Mouse (Mus musculus): Measurements from ENCODE around the gene Rpa1.

The Rpa1 gene

GRCm38 (mm10) chr11:75261016-75261415, 87.1 kb downstream of the Rpa1 start:
- DNase-seq: no peak

- DNase-seq: peak; percentile 35
These were observed 88.0 kb downstream of the Rpa1 start for GRCm38 (mm10) chr11:75259996-75260561.

GRCm38 (mm10) chr11:75259416-75259815, 88.7 kb downstream of the Rpa1 start:
- no peak for DNase-seq

GRCm38 (mm10) chr11:75257056-75257648, 91.0 kb downstream of the Rpa1 start:
- no peak for DNase-seq

- peak; percentile 54 for DNase-seq
These were observed 92.8 kb downstream of the Rpa1 start for GRCm38 (mm10) chr11:75255330-75255729.

GRCm38 (mm10) chr11:75254252-75254912, 93.7 kb downstream of the Rpa1 start:
- peak; percentile 85 for DNase-seq

GRCm38 (mm10) chr11:75251557-75252070, 96.5 kb downstream of the Rpa1 start:
- no peak for DNase-seq

- no peak for DNase-seq
These were observed 97.1 kb downstream of the Rpa1 start for GRCm38 (mm10) chr11:75251006-75251512.

- DNase-seq: peak; percentile 45
These were observed 98.5 kb downstream of the Rpa1 start for GRCm38 (mm10) chr11:75249588-75249987.

Measured in lung, postnatal 36 days (tissue).